Mouse (Mus musculus) limb, embryonic 15.5 days (tissue): ENCODE data around the gene Zfhx3. TPM values are rescaled to one million over a fixed set of nuclear protein-coding genes. Genes with fewer than 3 reads are reported as not detected.

Experiments
- ATAC-seq: fragments of 200-750 bp; cut with Nextera tagmentation; 2 replicates; pipeline ENCODE4 v1.8.0; 2017; ENCODE audit warnings: low read depth, moderate TSS enrichment; ENCODE audit not compliant: insufficient number of reproducible peaks, low FRiP score, low TSS enrichment
- H3K27ac ChIP-seq: fragments of 300-500 bp; sonication (generic); 2 replicates; pipeline ENCODE4 v1.5.1; 2015; ENCODE audit warnings: moderate library complexity, mild to moderate bottlenecking, inconsistent platforms
- H3K27me3 ChIP-seq: fragments of 300-500 bp; sonication (generic); 2 replicates; pipeline ENCODE4 v1.6.1; 2015; ENCODE audit warnings: inconsistent platforms
- H3K36me3 ChIP-seq: fragments of 300-500 bp; sonication (generic); 2 replicates; pipeline ENCODE4 v1.6.1; 2015; ENCODE audit warnings: inconsistent platforms
- H3K4me1 ChIP-seq: fragments of 300-500 bp; sonication (generic); 2 replicates; pipeline ENCODE4 v1.6.1; 2015; ENCODE audit warnings: inconsistent platforms
- H3K4me2 ChIP-seq: fragments of 300-500 bp; sonication (generic); 2 replicates; pipeline ENCODE4 v1.6.1; 2015; ENCODE audit warnings: mild to moderate bottlenecking, inconsistent platforms
- H3K4me3 ChIP-seq: fragments of 300-500 bp; sonication (generic); 2 replicates; pipeline ENCODE4 v1.5.1; 2015; ENCODE audit warnings: mild to moderate bottlenecking, inconsistent platforms
- H3K9ac ChIP-seq: fragments of 300-500 bp; sonication (generic); 2 replicates; pipeline ENCODE4 v1.6.1; 2015; ENCODE audit warnings: inconsistent platforms
- H3K9me3 ChIP-seq: fragments of 300-500 bp; sonication (generic); 2 replicates; pipeline ENCODE4 v1.6.1; 2016; ENCODE audit warnings: inconsistent platforms
- WGBS: fragments of 180-500 bp; shearing (Covaris S2); methylation state at CpG from one replicate; pipeline ENCODE4 v1.1.7; 2015; 5-methylcytosine and 5-hydroxymethylcytosine counted together
- polyA plus RNA-seq: library from polyadenylated mRNA; unstranded; fragments of >200 nt; fragmentation: Nextera tagmentation; extraction: Ambion mirVana; gene quantifications from 2 replicates; pipeline ENCODE4 v1.2.1, GENCODE M21; 2015

Zfhx3 gene
- polyA plus RNA-seq, 1 experiment from 2014 or later = 19.3 TPM

DNA sequence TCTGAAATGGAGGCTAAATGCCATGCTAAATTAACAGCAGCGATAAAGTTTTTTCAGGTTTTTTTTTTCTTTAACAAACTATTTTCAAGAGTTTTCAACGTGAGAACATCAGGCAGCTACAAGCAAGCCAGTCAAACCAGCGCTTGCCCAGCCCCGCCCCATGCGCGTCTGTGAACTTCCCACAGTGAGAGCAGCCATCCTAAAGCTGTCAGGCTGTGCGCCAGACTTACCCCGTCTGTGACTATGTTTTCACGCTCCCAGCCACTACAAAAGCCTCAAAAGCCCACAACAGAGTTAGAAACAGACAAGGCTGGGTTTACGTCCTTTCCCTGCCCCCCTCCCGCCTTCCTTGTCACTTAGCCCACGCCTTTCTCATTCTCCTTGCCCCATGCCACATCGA, 989.4 kb downstream of the Zfhx3 start:
- peaks cover 12% of the 10 kb centered on the region for H3K4me1 ChIP-seq
- ATAC-seq = no peak
- no peak overlapping the region for H3K4me2 ChIP-seq

DNA sequence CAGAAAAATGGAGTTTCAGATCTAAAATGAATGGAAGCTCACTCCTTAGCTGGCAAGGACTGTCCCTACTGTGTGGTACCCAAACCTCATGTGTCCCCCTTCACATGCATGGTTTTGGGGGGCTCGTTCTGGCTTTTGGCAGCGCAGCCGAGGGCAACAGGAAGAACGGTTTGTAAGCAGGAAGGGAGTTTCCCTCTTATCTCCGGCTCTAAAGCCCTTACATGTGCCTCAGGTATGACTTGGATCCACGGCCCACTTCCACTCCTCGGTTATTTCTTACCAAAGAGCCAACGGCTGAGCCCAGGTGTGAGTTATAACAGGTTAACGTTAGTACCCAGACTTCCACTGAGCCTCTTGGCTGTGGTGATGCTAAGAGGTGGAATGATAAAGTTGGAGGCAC, 990.3 kb downstream of the Zfhx3 start:
- H3K4me1 ChIP-seq = peaks cover 12% of the 10 kb centered on the region
- WGBS = 83% methylated on average over 9 of the region's 9 CpGs
- no peak overlapping the region for H3K27ac ChIP-seq
- no peak overlapping the region for H3K4me3 ChIP-seq
- no peak overlapping the region for H3K9ac ChIP-seq
- H3K4me2 ChIP-seq = no peak overlapping the region
- H3K36me3 ChIP-seq = peaks cover 18% of the 10 kb centered on the region
- H3K27me3 ChIP-seq = no peaks in the 10 kb centered on the region
- H3K9me3 ChIP-seq = no peaks in the 10 kb centered on the region
- ATAC-seq = no peak

More for the DNA sequence above, 989.4 kb downstream of the Zfhx3 start:
- Histone ChIP-seq H3K9me3 (no peaks in the 10 kb centered on the region), H3K27me3 (no peaks in the 10 kb centered on the region), H3K9ac (no peak overlapping the region), H3K36me3 (peaks cover 14% of the 10 kb centered on the region), H3K27ac (no peak overlapping the region), H3K4me3 (no peak overlapping the region)
- WGBS = 51% methylated on average over 13 of the region's 13 CpGs

DNA sequence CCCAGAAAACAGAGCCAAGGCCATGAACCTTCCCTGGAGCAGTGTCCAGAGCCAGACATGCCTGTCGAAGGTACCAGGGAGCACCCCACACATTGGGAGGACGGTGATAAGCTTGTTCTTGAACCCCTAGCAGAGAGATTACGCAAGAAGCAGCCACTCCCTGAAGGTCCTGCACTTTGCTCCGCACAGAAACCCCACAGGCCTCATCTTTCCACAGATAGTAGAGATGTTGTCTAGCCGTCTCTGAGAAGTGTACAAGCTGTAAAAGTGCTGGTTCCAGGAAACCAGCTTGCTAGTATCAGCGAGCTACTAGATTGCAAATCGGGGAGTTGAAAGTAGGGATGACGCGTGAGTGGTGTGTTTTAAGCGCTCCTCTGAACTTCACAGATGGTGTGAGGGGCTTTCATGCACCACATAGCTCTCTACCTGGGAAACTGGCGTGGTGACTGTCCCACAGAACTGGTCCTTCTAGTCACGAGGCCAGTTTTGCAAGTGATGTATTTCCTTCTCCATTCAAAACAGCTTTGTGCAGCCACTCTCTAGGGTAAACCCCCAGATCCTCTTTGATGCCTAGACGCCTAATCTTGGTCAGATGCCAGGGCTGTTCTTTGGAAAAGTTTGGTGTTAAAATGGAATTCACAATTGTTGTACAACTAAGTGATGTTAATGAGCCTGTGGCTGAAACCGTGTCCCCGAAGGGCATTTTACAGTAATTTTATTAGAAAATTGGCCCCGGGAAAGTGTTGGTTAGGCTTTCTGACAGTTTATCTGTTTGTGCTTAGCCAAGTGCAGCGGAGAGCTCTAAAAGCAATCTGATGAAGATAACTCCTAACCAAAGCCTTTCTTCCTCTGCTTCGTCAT, 993.6 kb downstream of the Zfhx3 start:
- Histone ChIP-seq H3K4me1 (peaks cover 10% of the 10 kb centered on the region), H3K9me3 (no peaks in the 10 kb centered on the region), H3K4me3 (no peak overlapping the region), H3K27ac (no peak overlapping the region), H3K27me3 (no peaks in the 10 kb centered on the region), H3K4me2 (no peak overlapping the region), H3K9ac (no peak overlapping the region), H3K36me3 (peaks cover 34% of the 10 kb centered on the region)
- WGBS = 59% methylated on average over 18 of the region's 18 CpGs
- no peak for ATAC-seq

DNA sequence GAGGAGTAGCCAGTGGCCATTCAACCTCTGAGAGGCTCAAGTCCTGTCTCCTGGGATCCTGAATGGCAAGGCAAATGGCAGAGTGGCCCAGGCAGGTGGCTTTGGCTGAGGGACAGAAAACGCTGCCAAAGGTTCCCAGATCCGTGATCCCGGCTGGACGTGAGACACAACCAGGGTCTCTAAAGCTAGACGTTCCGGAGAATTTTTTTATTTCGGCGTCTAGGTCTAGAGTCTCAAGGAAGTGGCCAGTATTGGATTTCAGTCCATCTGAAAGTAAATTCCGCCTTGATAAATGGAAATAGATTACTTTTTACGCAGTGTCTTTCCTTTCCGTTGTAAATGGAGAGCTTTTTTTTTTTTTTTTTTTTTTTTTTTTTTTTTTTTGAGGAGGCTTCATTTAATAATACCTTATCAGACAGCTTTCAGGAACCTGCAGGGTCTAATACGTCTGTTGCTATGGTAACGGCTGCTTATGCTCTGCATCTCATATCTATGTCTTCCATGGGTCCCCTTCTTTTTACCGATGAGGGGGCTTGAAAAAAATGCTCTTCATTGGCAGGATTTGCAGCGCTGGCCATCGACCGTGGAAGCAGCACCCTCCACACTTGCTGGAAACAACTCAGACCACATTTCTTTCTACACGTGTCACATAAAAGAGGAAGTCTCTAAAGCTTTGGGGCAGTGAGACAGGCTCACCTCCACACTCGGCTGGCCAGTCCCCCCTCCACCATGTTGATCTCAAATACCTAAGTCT, 994.4 kb downstream of the Zfhx3 start:
- Histone ChIP-seq H3K9me3 (no peaks in the 10 kb centered on the region), H3K4me1 (peaks cover 7% of the 10 kb centered on the region), H3K27me3 (no peaks in the 10 kb centered on the region), H3K4me2 (no peak overlapping the region), H3K36me3 (peaks cover 34% of the 10 kb centered on the region), H3K27ac (no peak overlapping the region), H3K4me3 (no peak overlapping the region), H3K9ac (no peak overlapping the region)
- 67% methylated on average over 19 of the region's 19 CpGs for WGBS
- no peak for ATAC-seq

DNA sequence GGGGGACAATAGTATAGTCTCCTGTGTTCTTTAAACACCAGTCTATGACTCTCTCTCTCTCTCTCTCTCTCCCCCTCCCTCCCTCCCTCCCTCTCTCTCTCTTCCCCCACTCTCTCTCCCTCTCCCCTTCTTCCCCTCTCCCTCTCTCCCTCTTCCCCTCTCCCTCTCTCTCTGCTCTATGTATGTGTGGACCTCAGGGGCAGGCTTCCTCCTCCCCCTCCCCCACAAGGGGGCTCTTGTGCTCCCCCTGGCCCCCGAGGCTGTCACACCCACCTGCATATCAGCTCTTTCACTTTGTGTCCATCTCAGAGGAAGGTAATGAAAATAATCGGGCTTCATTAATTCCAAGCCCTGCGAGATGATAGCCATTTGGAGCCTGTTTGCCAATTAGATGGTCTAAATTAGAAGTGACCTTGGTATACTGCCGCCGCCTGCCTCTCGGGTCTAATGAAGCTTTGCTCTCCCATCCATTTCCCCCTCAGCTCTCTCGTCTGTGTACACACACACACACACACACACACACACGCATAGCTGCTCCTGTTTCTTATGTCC, 995.5 kb downstream of the Zfhx3 start:
- no peaks in the 10 kb centered on the region for H3K9me3 ChIP-seq
- 62% methylated on average over 8 of the region's 8 CpGs for WGBS
- no peak overlapping the region for H3K27ac ChIP-seq
- peaks cover 34% of the 10 kb centered on the region for H3K36me3 ChIP-seq
- H3K4me3 ChIP-seq = no peak overlapping the region
- peaks cover 8% of the 10 kb centered on the region for H3K4me1 ChIP-seq
- no peak overlapping the region for H3K9ac ChIP-seq
- no peak for ATAC-seq
- no peaks in the 10 kb centered on the region for H3K27me3 ChIP-seq
- no peak overlapping the region for H3K4me2 ChIP-seq

DNA sequence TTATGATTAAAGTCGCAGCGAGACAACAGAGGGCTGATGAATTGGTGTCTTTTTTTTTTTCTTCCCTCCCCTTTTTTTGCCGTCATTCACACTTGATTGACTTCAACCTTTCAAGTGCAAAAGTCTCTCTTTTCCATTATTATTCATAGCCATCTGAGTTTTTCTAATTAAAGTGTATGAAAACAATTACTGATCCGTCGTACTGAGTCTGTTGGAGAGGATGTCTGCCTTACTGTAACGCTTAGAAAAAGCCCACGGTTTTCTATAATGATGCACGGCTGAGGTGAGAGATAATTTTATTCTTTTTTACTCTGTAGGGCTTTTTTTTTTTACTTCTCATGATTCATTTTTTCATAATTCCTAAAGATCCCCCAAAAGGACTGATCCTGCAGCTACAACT, 1000.2 kb downstream of the Zfhx3 start:
- no peaks in the 10 kb centered on the region for H3K27me3 ChIP-seq
- H3K27ac ChIP-seq = no peak overlapping the region
- peaks cover 11% of the 10 kb centered on the region; the same call in 1 of the 2 replicates for H3K4me1 ChIP-seq
- peaks cover 41% of the 10 kb centered on the region for H3K36me3 ChIP-seq
- no peak overlapping the region for H3K9ac ChIP-seq
- WGBS = 78% methylated on average over 8 of the region's 8 CpGs
- H3K4me2 ChIP-seq = no peak overlapping the region
- 0 out of 2 replicates have a peak, but pooled peaks cover 4% of the 10 kb centered on the region for H3K9me3 ChIP-seq
- no peak for ATAC-seq
- no peak overlapping the region for H3K4me3 ChIP-seq

DNA sequence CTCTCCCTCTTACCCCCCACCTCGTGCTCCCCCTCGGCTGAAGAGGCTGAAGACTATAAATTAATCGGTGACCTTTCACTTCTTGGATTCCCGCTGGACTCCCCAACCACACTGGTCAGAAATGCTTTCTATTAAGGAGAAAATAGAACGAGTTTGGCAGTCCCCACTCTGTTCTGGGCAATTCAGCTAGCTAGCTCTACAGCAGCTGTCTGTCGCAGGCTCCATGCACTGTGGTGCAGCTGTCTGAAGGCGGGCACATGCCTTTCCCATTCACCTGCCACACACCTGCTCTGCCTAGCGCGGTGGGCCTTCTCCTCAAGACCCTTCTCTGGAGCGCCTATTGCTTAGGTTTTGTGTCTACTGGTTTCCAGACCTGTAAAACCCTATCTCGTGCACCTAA, 1000.7 kb downstream of the Zfhx3 start:
- 0 out of 2 replicates have a peak, but pooled peaks cover 4% of the 10 kb centered on the region for H3K9me3 ChIP-seq
- H3K27ac ChIP-seq = 0 out of 2 replicates have a peak overlapping the region, but pooled peaks have one; percentile 22
- H3K4me1 ChIP-seq = peaks cover 11% of the 10 kb centered on the region; the same call in 1 of the 2 replicates
- H3K36me3 ChIP-seq = peaks cover 45% of the 10 kb centered on the region
- H3K4me2 ChIP-seq = no peak overlapping the region
- H3K9ac ChIP-seq = no peak overlapping the region
- no peaks in the 10 kb centered on the region for H3K27me3 ChIP-seq
- H3K4me3 ChIP-seq = no peak overlapping the region
- WGBS = 58% methylated on average over 11 of the region's 11 CpGs
- peak; percentile 46 for ATAC-seq

DNA sequence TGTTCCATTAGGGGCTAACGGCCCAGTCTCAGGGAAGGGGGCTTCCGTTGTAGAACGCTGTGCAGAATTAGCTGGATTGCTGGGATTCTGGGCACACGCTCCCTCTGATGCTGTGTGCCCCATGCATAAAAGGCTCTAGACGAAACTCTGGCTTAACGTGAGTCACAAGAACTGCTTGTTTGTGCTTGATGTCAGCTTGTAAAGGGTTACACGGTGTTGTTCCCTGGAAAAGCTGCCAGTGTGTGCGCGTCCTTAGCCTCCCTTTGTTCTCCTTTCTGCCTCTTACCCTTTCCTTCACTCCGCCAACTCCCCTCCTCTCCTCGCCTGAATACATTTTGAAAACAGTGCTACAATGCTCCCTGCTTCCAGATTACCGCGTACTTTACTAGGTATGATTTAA, 1001.9 kb downstream of the Zfhx3 start:
- H3K4me1 ChIP-seq = peaks cover 11% of the 10 kb centered on the region; the same call in 1 of the 2 replicates
- no peak overlapping the region for H3K4me2 ChIP-seq
- H3K36me3 ChIP-seq = peaks cover 51% of the 10 kb centered on the region
- no peaks in the 10 kb centered on the region for H3K27me3 ChIP-seq
- H3K9me3 ChIP-seq = peaks cover 12% of the 10 kb centered on the region
- no peak for ATAC-seq
- WGBS = 50% methylated on average over 13 of the region's 13 CpGs
- H3K27ac ChIP-seq = no peak overlapping the region
- no peak overlapping the region for H3K9ac ChIP-seq
- no peak overlapping the region for H3K4me3 ChIP-seq

DNA sequence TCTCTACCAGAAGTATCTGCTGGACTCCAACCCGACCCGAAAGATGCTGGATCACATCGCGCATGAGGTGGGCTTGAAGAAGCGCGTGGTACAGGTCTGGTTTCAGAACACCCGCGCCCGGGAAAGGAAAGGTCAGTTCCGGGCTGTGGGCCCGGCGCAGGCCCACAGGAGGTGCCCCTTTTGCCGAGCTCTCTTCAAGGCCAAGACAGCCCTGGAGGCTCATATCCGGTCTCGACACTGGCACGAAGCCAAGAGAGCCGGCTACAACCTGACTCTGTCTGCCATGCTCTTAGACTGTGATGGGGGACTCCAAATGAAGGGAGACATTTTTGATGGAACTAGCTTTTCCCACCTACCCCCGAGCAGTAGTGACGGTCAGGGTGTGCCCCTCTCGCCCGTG, 1007.9 kb downstream of the Zfhx3 start:
- no peak overlapping the region for H3K4me3 ChIP-seq
- H3K4me2 ChIP-seq = no peak overlapping the region
- H3K36me3 ChIP-seq = peaks cover 90% of the 10 kb centered on the region
- no peak for ATAC-seq
- H3K27ac ChIP-seq = no peak overlapping the region
- no peaks in the 10 kb centered on the region for H3K27me3 ChIP-seq
- no peaks in the 10 kb centered on the region for H3K4me1 ChIP-seq
- H3K9me3 ChIP-seq = peaks cover 27% of the 10 kb centered on the region
- 95% methylated on average over 21 of the region's 21 CpGs for WGBS
- no peak overlapping the region for H3K9ac ChIP-seq

DNA sequence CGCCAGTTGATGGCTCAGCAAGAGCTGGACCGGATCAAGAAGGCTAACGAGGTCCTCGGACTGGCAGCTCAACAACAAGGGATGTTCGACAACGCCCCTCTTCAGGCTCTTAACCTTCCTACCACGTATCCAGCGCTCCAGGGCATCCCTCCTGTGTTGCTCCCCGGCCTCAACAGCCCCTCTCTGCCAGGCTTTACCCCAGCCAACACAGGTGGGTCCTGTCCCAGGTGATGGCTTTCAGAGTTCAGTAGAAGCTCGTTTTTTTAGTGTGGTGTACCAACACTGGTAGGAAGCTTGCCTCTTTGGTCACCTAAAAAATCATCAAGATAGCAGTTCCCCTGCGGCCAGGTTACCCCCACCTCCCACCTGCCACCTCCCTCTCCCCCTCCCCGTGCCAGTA, 1009.1 kb downstream of the Zfhx3 start:
- peaks cover 27% of the 10 kb centered on the region for H3K9me3 ChIP-seq
- H3K4me3 ChIP-seq = no peak overlapping the region
- peaks cover 93% of the 10 kb centered on the region for H3K36me3 ChIP-seq
- no peak overlapping the region for H3K27ac ChIP-seq
- no peak overlapping the region for H3K9ac ChIP-seq
- H3K4me1 ChIP-seq = no peaks in the 10 kb centered on the region
- no peak for ATAC-seq
- no peak overlapping the region for H3K4me2 ChIP-seq
- 93% methylated on average over 12 of the region's 12 CpGs for WGBS
- H3K27me3 ChIP-seq = no peaks in the 10 kb centered on the region

DNA sequence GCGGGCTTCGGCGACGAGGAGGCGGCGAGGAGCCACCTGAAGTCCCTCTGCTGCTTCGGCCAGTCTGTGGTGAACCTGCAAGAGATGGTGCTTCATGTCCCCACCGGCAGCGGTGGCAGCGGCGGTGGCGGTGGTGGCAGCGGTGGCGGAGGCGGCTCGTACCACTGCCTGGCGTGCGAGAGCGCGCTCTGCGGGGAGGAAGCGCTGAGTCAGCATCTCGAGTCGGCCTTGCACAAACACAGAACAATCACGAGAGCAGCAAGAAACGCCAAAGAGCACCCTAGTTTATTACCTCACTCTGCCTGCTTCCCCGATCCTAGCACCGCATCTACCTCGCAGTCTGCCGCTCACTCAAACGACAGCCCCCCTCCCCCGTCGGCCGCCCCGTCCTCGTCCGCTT, 1014.0 kb downstream of the Zfhx3 start:
- no peaks in the 10 kb centered on the region for H3K4me1 ChIP-seq
- no peak overlapping the region for H3K4me2 ChIP-seq
- ATAC-seq = no peak
- H3K4me3 ChIP-seq = no peak overlapping the region
- peaks cover 48% of the 10 kb centered on the region for H3K36me3 ChIP-seq
- 78% methylated on average over 37 of the region's 37 CpGs for WGBS
- H3K27me3 ChIP-seq = no peaks in the 10 kb centered on the region
- H3K27ac ChIP-seq = no peak overlapping the region
- H3K9ac ChIP-seq = no peak overlapping the region
- H3K9me3 ChIP-seq = no peaks in the 10 kb centered on the region

DNA sequence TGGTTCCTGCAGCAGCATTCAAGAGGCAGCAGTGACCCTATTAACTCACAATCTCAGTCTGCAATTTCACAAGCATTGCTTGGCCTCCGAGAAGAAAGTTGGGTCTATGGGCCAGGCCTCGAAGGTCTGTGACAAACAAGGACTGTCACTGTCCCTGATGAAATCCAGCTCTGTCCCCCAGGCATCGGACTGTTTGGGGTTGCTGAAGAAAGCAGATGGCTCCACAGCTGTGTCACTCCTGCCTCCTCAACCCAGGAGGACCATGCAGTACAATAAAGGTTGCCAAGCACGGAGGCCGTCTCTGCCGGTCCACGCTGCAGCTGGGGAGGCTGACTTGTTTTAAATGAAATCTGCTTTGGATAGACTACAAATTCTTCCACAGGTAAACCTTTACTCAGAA, 1020.1 kb downstream of the Zfhx3 start:
- Histone ChIP-seq H3K4me2 (no peak overlapping the region), H3K4me1 (no peaks in the 10 kb centered on the region), H3K9me3 (no peaks in the 10 kb centered on the region), H3K36me3 (no peaks in the 10 kb centered on the region), H3K27ac (no peak overlapping the region), H3K27me3 (no peaks in the 10 kb centered on the region), H3K4me3 (no peak overlapping the region), H3K9ac (no peak overlapping the region)
- WGBS = 56% methylated on average over 7 of the region's 7 CpGs
- no peak for ATAC-seq
